Mouse (Mus musculus) heart, embryonic 16.5 days (tissue): ENCODE results near the gene Nfkbil1. TPM values are rescaled to one million over a fixed set of nuclear protein-coding genes. Genes with fewer than 3 reads are reported as not detected.
"Not testable (repeated sequence)": the region's sequence is repeated elsewhere in the genome, so short reads cannot be mapped to it uniquely, and the experiment has no call there.

Experiments used
- ATAC-seq: fragments of 200-750 bp; cut with Nextera tagmentation; replicated peaks from 2 replicates; pipeline ENCODE4 v1.8.0; 2017; ENCODE audit warnings: moderate number of reproducible peaks; ENCODE audit not compliant: insufficient read depth, low FRiP score; ENCODE audit errors: extremely low read depth
- H3K27ac ChIP-seq: fragments of 300-500 bp; sonication (generic); 2 replicates; pipeline ENCODE4 v1.5.1; 2014; ENCODE audit warnings: mild to moderate bottlenecking, low read length, control low read depth, moderate library complexity
- H3K27me3 ChIP-seq: fragments of 300-500 bp; sonication (generic); 2 replicates; pipeline ENCODE4 v1.6.1; 2014; ENCODE audit warnings: low read length, mixed read lengths; ENCODE audit not compliant: control insufficient read depth, insufficient read depth
- H3K36me3 ChIP-seq: fragments of 300-500 bp; sonication (generic); 2 replicates; pipeline ENCODE4 v1.6.1; 2014; ENCODE audit not compliant: control insufficient read depth, insufficient read depth
- H3K4me1 ChIP-seq: fragments of 300-500 bp; sonication (generic); 2 replicates; pipeline ENCODE4 v1.6.1; 2014; ENCODE audit warnings: low read length, mixed read lengths; ENCODE audit not compliant: control insufficient read depth, insufficient read depth
- H3K4me2 ChIP-seq: fragments of 300-500 bp; sonication (generic); 2 replicates; pipeline ENCODE4 v1.6.1; 2014; ENCODE audit warnings: low read depth, mild to moderate bottlenecking, control low read depth, low read length
- H3K4me3 ChIP-seq: fragments of 300-500 bp; sonication (generic); 2 replicates; pipeline ENCODE4 v1.5.1; 2014; ENCODE audit warnings: mild to moderate bottlenecking, control low read depth, low read length
- H3K9ac ChIP-seq: fragments of 300-500 bp; sonication (generic); 2 replicates; pipeline ENCODE4 v1.6.1; 2014; ENCODE audit warnings: low read length, control low read depth
- H3K9me3 ChIP-seq: fragments of 300-500 bp; sonication (generic); replicated peaks from 2 replicates; pipeline ENCODE4 v1.6.1; 2016; ENCODE audit warnings: low read length; ENCODE audit not compliant: control insufficient read depth
- WGBS: fragments of 180-500 bp; shearing (Covaris S2); extraction: QIAGEN DNeasy Blood & Tissue Kit; methylation state at CpG from one replicate; pipeline ENCODE4 v1.1.7; 2014; 5-methylcytosine and 5-hydroxymethylcytosine counted together
- polyA plus RNA-seq: library from polyadenylated mRNA; unstranded; fragments of >200 nt; fragmentation: Nextera tagmentation; extraction: Ambion mirVana; gene quantifications from 2 replicates; pipeline ENCODE4 v1.2.1, GENCODE M21; 2015

Gene Nfkbil1
- polyA plus RNA-seq, 1 experiment from 2014 or later: 8.8 TPM

DNA sequence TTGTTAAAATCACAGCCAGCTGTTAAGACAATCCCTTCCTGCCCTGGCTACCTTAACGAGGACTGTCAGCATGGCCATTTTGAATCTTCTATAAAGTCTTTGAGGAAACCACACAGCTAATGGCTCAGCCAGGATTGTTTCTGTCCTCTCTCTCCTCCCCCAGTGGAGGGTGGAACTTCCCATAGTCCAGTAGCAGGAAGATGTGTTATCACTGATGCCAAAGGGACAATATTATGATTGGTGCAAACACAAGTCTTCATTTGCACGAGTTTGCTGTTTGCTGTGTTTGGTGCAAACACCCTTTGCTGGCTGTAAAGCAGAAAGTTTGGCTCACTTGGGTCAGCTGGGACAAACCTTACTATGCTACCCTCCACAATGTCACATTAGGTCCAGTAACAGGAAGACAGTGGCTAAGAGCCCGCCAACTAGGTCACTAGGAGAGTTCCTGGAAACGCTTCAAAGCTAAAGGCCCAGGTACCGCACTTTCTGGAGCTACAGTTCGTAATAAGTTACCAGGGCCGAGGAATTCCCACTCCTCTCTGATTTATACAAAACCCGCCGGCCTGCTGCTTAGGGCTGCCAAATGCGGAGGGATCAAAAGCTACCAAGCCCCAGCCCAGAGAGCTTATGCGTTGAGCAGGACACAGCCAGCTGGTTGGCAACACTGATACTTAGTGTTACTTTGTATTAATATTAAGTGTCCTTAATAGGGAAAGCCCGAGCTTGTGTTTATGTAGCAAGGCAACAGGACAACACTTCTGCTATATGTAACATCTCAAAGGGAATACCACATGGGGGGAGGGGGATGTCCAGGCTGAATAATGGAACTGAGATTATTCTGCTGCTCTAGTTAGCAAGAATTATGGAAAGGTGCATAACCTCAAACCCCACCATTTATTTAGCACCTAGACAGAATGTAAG, 5.1 kb upstream of the Nfkbil1 start:
- no peak; the same call in 1 of the 2 replicates for ATAC-seq
- 31% methylated on average over 12 of the region's 12 CpGs for WGBS
- peak overlapping the region; percentile 70 for H3K9ac ChIP-seq

DNA sequence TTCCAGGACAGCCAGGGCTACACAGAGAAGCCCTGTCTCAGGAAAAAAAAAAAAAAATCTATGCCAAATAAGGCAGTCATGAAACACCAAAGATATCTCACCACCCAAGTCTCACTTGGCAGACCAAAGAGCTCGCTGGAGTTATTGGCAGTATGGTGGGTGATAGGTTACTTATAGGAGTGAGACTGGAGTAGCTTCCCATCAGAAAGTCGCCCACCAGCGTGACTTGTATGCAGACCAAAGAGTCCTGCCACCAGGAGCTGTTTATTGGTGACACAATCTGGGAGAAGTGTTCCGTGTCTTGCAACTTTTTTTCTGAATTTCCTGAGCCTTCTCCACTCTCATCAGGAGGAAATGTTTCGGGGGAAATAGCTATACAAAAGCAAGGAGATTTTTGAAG, 4.1 kb upstream of the Nfkbil1 start:
- 75% methylated on average over 5 of the region's 5 CpGs for WGBS
- H3K36me3 ChIP-seq: peaks cover 15% of the 10 kb centered on the region
- ATAC-seq: no peak
- no peak overlapping the region for H3K9ac ChIP-seq
- peak overlapping the region; percentile 99 for H3K27ac ChIP-seq
- H3K4me1 ChIP-seq: peaks cover 29% of the 10 kb centered on the region
- no peaks in the 10 kb centered on the region for H3K9me3 ChIP-seq
- H3K4me2 ChIP-seq: no peak overlapping the region
- H3K4me3 ChIP-seq: no peak overlapping the region
- no peaks in the 10 kb centered on the region for H3K27me3 ChIP-seq

More for the DNA sequence above, 5.1 kb upstream of the Nfkbil1 start:
- Histone ChIP-seq H3K4me1 (peaks cover 37% of the 10 kb centered on the region), H3K36me3 (peaks cover 24% of the 10 kb centered on the region), H3K4me3 (peak overlapping the region; percentile 94), H3K9me3 (no peaks in the 10 kb centered on the region), H3K27me3 (no peaks in the 10 kb centered on the region), H3K27ac (peak overlapping the region; percentile 99), H3K4me2 (peak overlapping the region; percentile 95)

DNA sequence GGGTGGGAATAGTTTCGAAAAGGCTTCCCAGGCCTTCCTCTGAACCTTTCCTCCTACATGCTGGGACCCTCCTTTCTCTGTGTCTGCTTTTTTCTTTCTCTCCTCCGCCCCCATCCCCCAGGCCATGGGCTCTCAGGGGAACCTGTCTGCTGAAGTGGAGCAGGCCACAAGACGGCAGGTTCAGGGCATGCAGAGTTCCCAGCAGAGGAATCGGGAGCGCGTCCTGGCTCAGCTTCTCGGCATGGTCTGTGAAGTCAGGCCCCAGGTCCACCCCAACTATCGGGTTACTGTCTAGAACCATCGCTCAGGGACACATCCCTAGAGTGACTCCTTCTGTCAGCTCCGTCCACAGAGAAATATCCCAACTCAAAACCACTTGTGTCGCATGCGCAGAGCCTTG, 1.9 kb upstream of the Nfkbil1 start:
- WGBS: 85% methylated on average over 12 of the region's 12 CpGs

GRCm38 (mm10) chr17:35236996-35237395, 1.4 kb upstream of the Nfkbil1 start:
- WGBS: 75% methylated on average over 9 of the region's 9 CpGs
- no peak overlapping the region for H3K4me2 ChIP-seq
- H3K4me3 ChIP-seq: no peak overlapping the region
- H3K9ac ChIP-seq: no peak overlapping the region
- no peaks in the 10 kb centered on the region for H3K36me3 ChIP-seq
- no peaks in the 10 kb centered on the region for H3K9me3 ChIP-seq
- H3K27me3 ChIP-seq: no peaks in the 10 kb centered on the region
- no peak for ATAC-seq
- no peak overlapping the region for H3K27ac ChIP-seq
- peaks cover 36% of the 10 kb centered on the region for H3K4me1 ChIP-seq

More for the DNA sequence above, 1.9 kb upstream of the Nfkbil1 start:
- H3K27ac ChIP-seq: no peak overlapping the region
- no peaks in the 10 kb centered on the region for H3K27me3 ChIP-seq
- H3K4me1 ChIP-seq: peaks cover 32% of the 10 kb centered on the region
- H3K36me3 ChIP-seq: no peaks in the 10 kb centered on the region
- no peak overlapping the region for H3K9ac ChIP-seq
- H3K9me3 ChIP-seq: no peaks in the 10 kb centered on the region
- no peak overlapping the region for H3K4me3 ChIP-seq
- no peak for ATAC-seq
- no peak overlapping the region for H3K4me2 ChIP-seq

- H3K27me3 ChIP-seq: no peaks in the 10 kb centered on the region
- peak overlapping the region; percentile 89 for H3K4me2 ChIP-seq
- peak overlapping the region; percentile 94 for H3K27ac ChIP-seq
- peak overlapping the region; percentile 94 for H3K9ac ChIP-seq
- peak; percentile 56 for ATAC-seq
- H3K4me3 ChIP-seq: peak overlapping the region; percentile 75
- WGBS: 1% methylated on average over 18 of the region's 18 CpGs
- H3K36me3 ChIP-seq: no peaks in the 10 kb centered on the region
- no peaks in the 10 kb centered on the region for H3K9me3 ChIP-seq
- H3K4me1 ChIP-seq: peaks cover 39% of the 10 kb centered on the region
Observed at GRCm38 (mm10) chr17:35236390-35236746, 776 bp upstream of the Nfkbil1 start.

- H3K9ac ChIP-seq: peak overlapping the region; percentile 94
- WGBS: 3% methylated on average over 31 of the region's 31 CpGs
- ATAC-seq: no peak; the same call in 1 of the 2 replicates
Observed at GRCm38 (mm10) chr17:35234903-35235302, 689 bp downstream of the Nfkbil1 start.

GRCm38 (mm10) chr17:35234090-35234489, 1.5 kb downstream of the Nfkbil1 start:
- not testable (repeated sequence) for ATAC-seq, H3K9me3 ChIP-seq, H3K27me3 ChIP-seq
- Histone ChIP-seq H3K4me3 (peak overlapping the region; percentile 23), H3K4me1 (peaks cover 32% of the 10 kb centered on the region), H3K9ac (peak overlapping the region; percentile 6; the same call in 1 of the 2 replicates), H3K4me2 (peak overlapping the region; percentile 89), H3K36me3 (peaks cover 15% of the 10 kb centered on the region), H3K27ac (peak overlapping the region; percentile 94)
- 74% methylated on average over 7 of the region's 7 CpGs for WGBS

More at GRCm38 (mm10) chr17:35234903-35235302, 689 bp downstream of the Nfkbil1 start:
- Histone ChIP-seq H3K36me3 (peaks cover 8% of the 10 kb centered on the region), H3K9me3 (no peaks in the 10 kb centered on the region), H3K4me2 (peak overlapping the region; percentile 89), H3K4me3 (peak overlapping the region; percentile 75), H3K27ac (peak overlapping the region; percentile 94), H3K27me3 (no peaks in the 10 kb centered on the region), H3K4me1 (peaks cover 32% of the 10 kb centered on the region)

DNA sequence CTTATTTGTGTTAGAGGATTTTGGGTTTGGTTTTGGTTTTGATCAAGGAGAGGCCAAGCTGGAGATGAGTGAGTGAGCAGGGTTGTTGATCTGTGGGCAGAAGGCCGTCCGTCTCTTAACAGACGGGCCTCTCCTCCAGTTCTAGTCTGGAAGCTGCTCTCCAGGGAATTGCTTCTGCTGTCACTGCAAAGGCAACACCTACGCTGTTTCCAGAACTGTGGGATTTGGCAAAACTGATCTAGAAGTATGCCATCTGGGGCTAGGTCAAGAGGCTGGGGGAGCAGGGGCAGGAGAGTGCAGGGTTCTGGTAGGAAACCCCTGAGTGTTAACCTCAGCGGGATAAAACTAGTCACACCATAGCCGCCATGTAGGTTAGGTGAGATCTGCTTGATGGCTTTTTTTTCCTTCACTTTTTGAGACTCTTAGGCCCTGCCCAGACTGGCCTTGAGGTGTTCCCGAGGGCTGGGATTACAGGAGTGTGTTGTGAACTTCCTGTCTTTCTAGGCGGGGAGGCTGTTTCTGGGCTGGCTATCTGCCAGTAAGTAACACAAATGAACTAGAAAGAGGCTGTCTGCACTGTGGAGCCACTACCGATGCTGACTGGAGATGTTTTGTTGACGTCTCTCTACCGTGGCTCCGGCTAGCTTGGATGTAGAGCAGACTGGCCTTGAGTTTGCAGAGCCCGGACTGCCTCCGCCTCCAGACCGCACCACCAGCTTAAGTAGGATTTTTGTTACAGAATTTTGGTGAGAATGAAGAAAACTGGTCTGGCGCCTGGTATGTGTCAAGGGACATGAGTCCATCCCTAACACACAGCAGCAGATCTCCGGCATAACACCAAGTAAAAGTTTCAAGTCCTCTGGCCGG, 2.2 kb downstream of the Nfkbil1 start, which contains the start of gene Atp6v1g2:
Gene Atp6v1g2, plus strand, starts transcription at position 547 of the 867 bp plus-strand sequence.
- Histone ChIP-seq H3K4me1 (peaks cover 32% of the 10 kb centered on the region), H3K27me3 (no peaks in the 10 kb centered on the region), H3K9ac (peak within 1 kb of the TSS; percentile 94), H3K9me3 (no peaks in the 10 kb centered on the region), H3K27ac (peak within 1 kb of the TSS; percentile 94), H3K4me2 (peak within 1 kb of the TSS; percentile 89), H3K4me3 (peak within 1 kb of the TSS; percentile 75), H3K36me3 (peaks cover 21% of the 10 kb centered on the region)
- ATAC-seq: no peak
- 50% methylated on average over 18 of the region's 18 CpGs for WGBS
